Mouse (Mus musculus): ENCODE measurements around the gene Cope.
A peak's percentile ranks its signal among the peaks of the same experiment; 100 is the strongest.

Cope gene

GRCm38 (mm10) chr8:70309311-70309710, 7.0 kb downstream of the Cope start:
- DNase-seq (ENCODE audit: low spot score in 2 of 2) = peak in 1 of 2 experiments; percentile 56

- no peak for DNase-seq (ENCODE audit: low spot score in 2 of 2)
Observed at GRCm38 (mm10) chr8:70313399-70313798, 11.1 kb downstream of the Cope start.

- DNase-seq (ENCODE audit: low spot score in 2 of 2) = peak in 1 of 2 experiments; percentile 47
Observed at GRCm38 (mm10) chr8:70315624-70316510, 13.5 kb downstream of the Cope start, which contains the start of gene Cers1. Gene Cers1, plus strand, starts transcription at chr8:70315775.

GRCm38 (mm10) chr8:70316511-70317504, 14.5 kb downstream of the Cope start:
- DNase-seq (ENCODE audit: low spot score in 2 of 2) = no peak

- DNase-seq (ENCODE audit: low spot score in 2 of 2) = no peak
Observed at GRCm38 (mm10) chr8:70317872-70318271, 15.6 kb downstream of the Cope start.

- DNase-seq (ENCODE audit: low spot score in 2 of 2) = no peak
Observed at GRCm38 (mm10) chr8:70323716-70324115, 21.4 kb downstream of the Cope start.

- DNase-seq (ENCODE audit: low spot score in 2 of 2) = no peak
Observed at GRCm38 (mm10) chr8:70327512-70327911, 25.2 kb downstream of the Cope start.

- DNase-seq (ENCODE audit: low spot score in 2 of 2) = no peak
Observed at GRCm38 (mm10) chr8:70329124-70329834, 27.0 kb downstream of the Cope start, which contains the start of gene Gdf1. Gene Gdf1, plus strand, starts transcription at chr8:70329817.

GRCm38 (mm10) chr8:70329835-70330740, 27.8 kb downstream of the Cope start:
- no peak for DNase-seq (ENCODE audit: low spot score in 2 of 2)

GRCm38 (mm10) chr8:70330741-70331364, 28.5 kb downstream of the Cope start:
- DNase-seq (ENCODE audit: low spot score in 2 of 2) = peak in 1 of 2 experiments; percentile 51

- no peak for DNase-seq (ENCODE audit: low spot score in 2 of 2)
Observed at GRCm38 (mm10) chr8:70331526-70331925, 29.2 kb downstream of the Cope start.

- peak in 1 of 2 experiments; percentile 62 for DNase-seq (ENCODE audit: low spot score in 2 of 2)
Observed at GRCm38 (mm10) chr8:70332070-70332877, 30.0 kb downstream of the Cope start.

GRCm38 (mm10) chr8:70332878-70333202, 30.5 kb downstream of the Cope start:
- no peak for DNase-seq (ENCODE audit: low spot score in 2 of 2)

- no peak for DNase-seq (ENCODE audit: low spot score in 2 of 2)
Observed at GRCm38 (mm10) chr8:70338931-70339330, 36.6 kb downstream of the Cope start.

GRCm38 (mm10) chr8:70340659-70341058, 38.3 kb downstream of the Cope start:
- DNase-seq (ENCODE audit: low spot score in 2 of 2) = no peak

- DNase-seq (ENCODE audit: low spot score in 2 of 2) = no peak
Observed at GRCm38 (mm10) chr8:70342007-70342406, 39.7 kb downstream of the Cope start.

- no peak for DNase-seq (ENCODE audit: low spot score in 2 of 2)
Observed at GRCm38 (mm10) chr8:70343076-70343475, 40.8 kb downstream of the Cope start.

GRCm38 (mm10) chr8:70343696-70344095, 41.4 kb downstream of the Cope start:
- DNase-seq (ENCODE audit: low spot score in 2 of 2) = peak in 1 of 2 experiments; percentile 63

GRCm38 (mm10) chr8:70344279-70344678, 42.0 kb downstream of the Cope start:
- DNase-seq (ENCODE audit: low spot score in 2 of 2) = no peak
